Comparison of ENCODE assay signal across 8 mouse cellular contexts in the genomic region with DNA sequence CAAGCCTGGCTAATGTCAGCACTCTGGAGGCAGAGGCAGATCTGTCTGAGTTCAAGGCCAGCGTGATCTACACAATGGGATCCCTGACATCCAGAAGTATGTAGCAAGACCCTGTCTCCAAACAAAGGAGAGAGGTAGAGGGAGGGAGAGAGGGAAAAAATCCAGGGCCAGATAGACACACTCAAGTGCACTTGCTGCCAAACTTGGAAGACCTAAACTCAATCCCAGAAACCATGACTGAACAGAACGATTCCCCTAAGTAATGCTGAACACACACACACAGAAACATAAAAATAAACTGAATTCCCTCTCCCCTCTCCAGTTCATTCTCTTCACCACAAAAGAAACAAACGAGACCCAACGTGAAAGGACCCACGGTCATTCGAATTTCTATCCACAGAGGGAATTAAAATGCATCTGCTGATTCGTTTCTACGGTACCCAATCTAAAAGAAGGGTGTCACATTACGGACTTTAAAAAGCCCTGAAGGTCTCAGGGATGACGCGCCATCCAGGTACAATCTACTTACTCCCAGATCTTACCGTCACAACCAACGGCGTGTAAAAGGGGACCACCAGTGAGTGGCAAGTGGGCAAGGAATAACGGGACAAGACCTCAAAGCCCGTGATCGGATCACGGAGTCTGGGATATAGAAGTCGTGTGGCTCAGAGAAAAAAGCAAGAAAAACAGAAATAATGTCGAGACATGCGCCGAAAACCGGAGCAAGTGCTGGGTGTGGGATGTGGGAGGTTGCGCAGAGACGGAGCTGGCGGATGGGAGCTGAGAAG. TPM values are rescaled to one million over a fixed set of nuclear protein-coding genes. Genes with fewer than 3 reads are reported as not detected.
DNase-seq lines count a peak whose midpoint lies in the region; ATAC-seq and TF ChIP-seq lines count a peak whose summit lies in the region.

No protein-coding gene starts in this region.

- no peak for ATAC-seq in megakaryocyte, adult 5-6 weeks (ENCODE audit: poor library complexity, severe bottlenecking)
- peak; percentile 13 for ATAC-seq in granulocyte monocyte progenitor cell, adult 5-6 weeks (replicated peaks; ENCODE audit: poor library complexity, severe bottlenecking)

- peak overlapping the region; percentile 100 for H3K4me3 ChIP-seq in megakaryocyte, embryonic 14.5 days (replicated peaks)
- H3K4me3 ChIP-seq in brown adipose tissue, adult 24 weeks (ENCODE audit: insufficient read depth, low read depth, low read length) = peak overlapping the region; percentile 88
- peak overlapping the region; percentile 87 for H3K4me3 ChIP-seq in small intestine, adult 2 months (ENCODE audit: low read depth, low read length)

- peaks cover 34% of the 10 kb centered on the region for H3K4me1 ChIP-seq in megakaryocyte, embryonic 14.5 days
- peaks cover 3% of the 10 kb centered on the region; the same call in 1 of the 2 replicates for H3K4me1 ChIP-seq in brown adipose tissue, adult 24 weeks (ENCODE audit: control insufficient read depth, insufficient read depth, insufficient read length, low read length)
- H3K4me1 ChIP-seq in small intestine, adult 2 months (ENCODE audit: control insufficient read depth, insufficient read depth, insufficient read length, low read length) = peaks cover 5% of the 10 kb centered on the region; the same call in 1 of the 2 replicates

- no peak for TF ChIP-seq CTCF in small intestine, adult 2 months (IDR thresholded peaks at IDR 0.05; ENCODE audit: extremely low read depth, insufficient read length, insufficient replicate concordance, low read depth, low read length)

- peak overlapping the region; percentile 68 for H3K27ac ChIP-seq in brown adipose tissue, adult 24 weeks (replicated peaks; ENCODE audit: low read depth, low read length)
- peak overlapping the region; percentile 37; the same call in 1 of the 2 replicates for H3K27ac ChIP-seq in small intestine, adult 2 months (ENCODE audit: insufficient read depth, low read depth, low read length)

- no peaks in the 10 kb centered on the region for H3K9me3 ChIP-seq in megakaryocyte, embryonic 14.5 days

- TF ChIP-seq POLR2A in small intestine, adult 2 months (IDR thresholded peaks at IDR 0.05; ENCODE audit: low read depth, low read length) = no peak

- intact Hi-C loops in gastrocnemius, postnatal 36 days (cut with DNase I) = loop anchor here (2.0 to 5.0 kb wide), 2 partner anchors 23 to 47 kb away; a partner anchor contains a TSS

- WGBS in small intestine, adult 2 months = 2% methylated on average over 26 of the region's 26 CpGs

- no peaks in the 10 kb centered on the region for H3K27me3 ChIP-seq in megakaryocyte, embryonic 14.5 days (replicated peaks)
- H3K27me3 ChIP-seq in small intestine, adult 2 months (ENCODE audit: control insufficient read depth, insufficient read depth, low read length) = no peaks in the 10 kb centered on the region

- DNase-seq in liver = peak; percentile 23
- no peak for DNase-seq in gastrocnemius, postnatal 36 days
- no peak for DNase-seq in left cerebral cortex, adult 18-20 months (ENCODE audit: low spot score in 2 of 2)

- peaks cover 42% of the 10 kb centered on the region for H3K36me3 ChIP-seq in megakaryocyte, embryonic 14.5 days (replicated peaks; ENCODE audit: low read length)
- peaks cover 14% of the 10 kb centered on the region for H3K36me3 ChIP-seq in small intestine, adult 2 months (ENCODE audit: control insufficient read depth, insufficient read depth, low read length)

RNA-seq across cellular contexts. Expression of a gene that starts 0.7 kb away (rescaled TPM):
- polyA plus RNA-seq in megakaryocyte, embryonic 14.5 days (2012; ENCODE audit: insufficient read depth, low replicate concordance) = 55.7 TPM in 1 of 2 replicates, not detected in the other
- 127 and 137 TPM in 2 replicates for total RNA-seq in megakaryocyte, adult 5-6 weeks (2015)
- 119 and 124 TPM in 2 replicates for total RNA-seq in megakaryocyte, adult 5-6 weeks (2017)
- polyA plus RNA-seq in brown adipose tissue, adult 24 weeks (2012; ENCODE audit: insufficient read depth, insufficient read length, missing spikeins) = 50.0 and 57.3 TPM in 2 replicates
- total RNA-seq in granulocyte monocyte progenitor cell, adult 5-6 weeks (2014; fragmentation: Nextera tagmentation) = 132 and 172 TPM in 2 replicates
- total RNA-seq in granulocyte monocyte progenitor cell, adult 5-6 weeks (2017) = 229 and 265 TPM in 2 replicates
- polyA plus RNA-seq in small intestine, adult 2 months (2012; rRNA removed) = 4.7 and 9.6 TPM in 2 replicates
- 10 to 100 TPM; 36.4 to 45.4 TPM for total RNA-seq in gastrocnemius, postnatal 36 days (2021)
- 10 to 100 TPM; 90.8 to 93.6 TPM for total RNA-seq in left cerebral cortex, adult 18-20 months (2021)

RNA-seq across cellular contexts. Expression of a gene that starts 23.2 kb away (rescaled TPM):
- 79.0 and 88.1 TPM in 2 replicates for polyA plus RNA-seq in megakaryocyte, embryonic 14.5 days (2012; ENCODE audit: insufficient read depth, low replicate concordance)
- 25.6 and 27.7 TPM in 2 replicates for total RNA-seq in megakaryocyte, adult 5-6 weeks (2015)
- total RNA-seq in megakaryocyte, adult 5-6 weeks (2017) = 27.2 and 33.2 TPM in 2 replicates
- 2.0 and 4.0 TPM in 2 replicates for polyA plus RNA-seq in brown adipose tissue, adult 24 weeks (2012; ENCODE audit: insufficient read depth, insufficient read length, missing spikeins)
- 98.0 and 105 TPM in 2 replicates for total RNA-seq in granulocyte monocyte progenitor cell, adult 5-6 weeks (2014; fragmentation: Nextera tagmentation)
- 65.0 and 73.9 TPM in 2 replicates for total RNA-seq in granulocyte monocyte progenitor cell, adult 5-6 weeks (2017)
- 7.8 and 15.1 TPM in 2 replicates for polyA plus RNA-seq in small intestine, adult 2 months (2012; rRNA removed)
- 10 to 100 TPM in 1 of 2 experiments, 1 to 10 TPM in 1; 8.3 to 19.4 TPM for total RNA-seq in gastrocnemius, postnatal 36 days (2021)
- total RNA-seq in left cerebral cortex, adult 18-20 months (2021) = 10 to 100 TPM; 46.7 to 47.6 TPM
